Mouse (Mus musculus): ENCODE measurements at regions not wholly inside any gene's neighbourhood (a gene's known extent, or its start where the extent isn't known, plus 50 kb on each side); places are given as distances from the start of the nearest gene placed in this dataset.

GRCm38 (mm10) chr12:71370091-71370490, 60.4 kb downstream of the Dact1 start:
- no peak for ATAC-seq (replicated peaks; ENCODE audit: insufficient number of reproducible peaks, low FRiP score, low TSS enrichment, poor library complexity, severe bottlenecking)

- ATAC-seq (replicated peaks; ENCODE audit: insufficient number of reproducible peaks, low FRiP score, low TSS enrichment, poor library complexity, severe bottlenecking): no peak
Measured at GRCm38 (mm10) chr12:71371948-71372347, 62.3 kb downstream of the Dact1 start.

- no peak for ATAC-seq (replicated peaks; ENCODE audit: insufficient number of reproducible peaks, low FRiP score, low TSS enrichment, poor library complexity, severe bottlenecking)
Measured at GRCm38 (mm10) chr12:71373633-71374032, 63.9 kb downstream of the Dact1 start.

- no peak for ATAC-seq (replicated peaks; ENCODE audit: insufficient number of reproducible peaks, low FRiP score, low TSS enrichment, poor library complexity, severe bottlenecking)
Measured at GRCm38 (mm10) chr12:71376446-71376845, 66.8 kb downstream of the Dact1 start.

- no peak for ATAC-seq (replicated peaks; ENCODE audit: insufficient number of reproducible peaks, low FRiP score, low TSS enrichment, poor library complexity, severe bottlenecking)
Measured at GRCm38 (mm10) chr12:71376966-71377365, 67.3 kb downstream of the Dact1 start.

- no peak for ATAC-seq (replicated peaks; ENCODE audit: insufficient number of reproducible peaks, low FRiP score, low TSS enrichment, poor library complexity, severe bottlenecking)
Measured at GRCm38 (mm10) chr12:71379626-71380423, 70.1 kb downstream of the Dact1 start.

GRCm38 (mm10) chr12:71380424-71380761, 70.7 kb downstream of the Dact1 start:
- ATAC-seq (replicated peaks; ENCODE audit: insufficient number of reproducible peaks, low FRiP score, low TSS enrichment, poor library complexity, severe bottlenecking): no peak

GRCm38 (mm10) chr12:71386251-71386650, 76.6 kb downstream of the Dact1 start:
- no peak for ATAC-seq (replicated peaks; ENCODE audit: insufficient number of reproducible peaks, low FRiP score, low TSS enrichment, poor library complexity, severe bottlenecking)

GRCm38 (mm10) chr12:71391481-71391880, 81.8 kb downstream of the Dact1 start:
- no peak for ATAC-seq (replicated peaks; ENCODE audit: insufficient number of reproducible peaks, low FRiP score, low TSS enrichment, poor library complexity, severe bottlenecking)

- no peak for ATAC-seq (replicated peaks; ENCODE audit: insufficient number of reproducible peaks, low FRiP score, low TSS enrichment, poor library complexity, severe bottlenecking)
Measured at GRCm38 (mm10) chr12:71393752-71394151, 84.1 kb downstream of the Dact1 start.

- ATAC-seq (replicated peaks; ENCODE audit: insufficient number of reproducible peaks, low FRiP score, low TSS enrichment, poor library complexity, severe bottlenecking): no peak
Measured at GRCm38 (mm10) chr12:71397456-71397855, 87.8 kb downstream of the Dact1 start.

GRCm38 (mm10) chr12:71398701-71399100, 89.0 kb downstream of the Dact1 start:
- no peak for ATAC-seq (replicated peaks; ENCODE audit: insufficient number of reproducible peaks, low FRiP score, low TSS enrichment, poor library complexity, severe bottlenecking)

- ATAC-seq (replicated peaks; ENCODE audit: insufficient number of reproducible peaks, low FRiP score, low TSS enrichment, poor library complexity, severe bottlenecking): no peak
Measured at GRCm38 (mm10) chr12:71400201-71400600, 90.5 kb downstream of the Dact1 start.

- no peak for ATAC-seq (replicated peaks; ENCODE audit: insufficient number of reproducible peaks, low FRiP score, low TSS enrichment, poor library complexity, severe bottlenecking)
Measured at GRCm38 (mm10) chr12:71401621-71402416, 92.1 kb downstream of the Dact1 start.

- ATAC-seq (replicated peaks; ENCODE audit: insufficient number of reproducible peaks, low FRiP score, low TSS enrichment, poor library complexity, severe bottlenecking): no peak
Measured at GRCm38 (mm10) chr12:71407294-71407693, 97.6 kb downstream of the Dact1 start.

GRCm38 (mm10) chr12:71408396-71409050, 98.8 kb downstream of the Dact1 start:
- no peak for ATAC-seq (replicated peaks; ENCODE audit: insufficient number of reproducible peaks, low FRiP score, low TSS enrichment, poor library complexity, severe bottlenecking)

- no peak for ATAC-seq (replicated peaks; ENCODE audit: insufficient number of reproducible peaks, low FRiP score, low TSS enrichment, poor library complexity, severe bottlenecking)
Measured at GRCm38 (mm10) chr12:71412331-71412730, 102.6 kb downstream of the Dact1 start.

GRCm38 (mm10) chr12:71416968-71417367, 107.3 kb downstream of the Dact1 start:
- ATAC-seq (replicated peaks; ENCODE audit: insufficient number of reproducible peaks, low FRiP score, low TSS enrichment, poor library complexity, severe bottlenecking): no peak

- no peak for ATAC-seq (replicated peaks; ENCODE audit: insufficient number of reproducible peaks, low FRiP score, low TSS enrichment, poor library complexity, severe bottlenecking)
Measured at GRCm38 (mm10) chr12:71418186-71418585, 108.5 kb downstream of the Dact1 start.

GRCm38 (mm10) chr12:71419161-71419560, 109.5 kb downstream of the Dact1 start:
- ATAC-seq (replicated peaks; ENCODE audit: insufficient number of reproducible peaks, low FRiP score, low TSS enrichment, poor library complexity, severe bottlenecking): no peak

Measured in monocyte, adult 5-6 weeks (primary cell).